Comparison of ENCODE assay signal across 8 mouse cellular contexts in the genomic region with DNA sequence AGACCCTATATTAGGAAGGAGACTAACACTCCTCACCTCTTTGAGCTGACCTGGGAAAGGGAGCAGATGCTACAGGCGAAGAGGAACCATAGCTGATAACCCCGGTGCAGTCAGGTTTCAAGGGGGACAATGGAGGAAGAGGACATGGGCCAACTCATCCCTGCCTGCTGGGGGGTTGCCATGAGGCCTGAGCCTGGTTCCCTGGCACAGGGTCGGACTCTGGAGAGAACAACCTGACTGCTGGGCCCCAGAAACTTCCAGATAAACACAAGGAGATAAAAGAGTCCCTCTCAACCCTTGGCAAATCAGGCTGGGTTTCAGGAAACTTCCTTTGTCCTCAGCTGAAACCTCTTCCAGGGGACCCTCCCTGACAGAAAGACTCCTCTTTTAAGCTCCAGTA. TPM values are rescaled to one million over a fixed set of nuclear protein-coding genes. Genes with fewer than 3 reads are reported as not detected.
DNase-seq lines count a peak whose midpoint lies in the region; ATAC-seq lines count a peak whose summit lies in the region.

No protein-coding gene starts in this region.

- no peak overlapping the region for H3K9ac ChIP-seq in forebrain, embryonic 11.5 days (ENCODE audit: low read length)
- no peak overlapping the region for H3K9ac ChIP-seq in kidney, embryonic 15.5 days

- 73% methylated on average over 3 of the region's 3 CpGs for WGBS in forebrain, embryonic 10.5 days
- WGBS in forebrain, embryonic 11.5 days: 70% methylated on average over 3 of the region's 3 CpGs
- 77% methylated on average over 3 of the region's 3 CpGs for WGBS in kidney, embryonic 15.5 days

- peaks cover 6% of the 10 kb centered on the region for H3K27me3 ChIP-seq in forebrain, embryonic 10.5 days (ENCODE audit: poor library complexity, severe bottlenecking)
- 0 out of 2 replicates have a peak, but pooled peaks cover under 1% of the 10 kb centered on the region for H3K27me3 ChIP-seq in forebrain, embryonic 11.5 days (ENCODE audit: control insufficient read depth, insufficient read depth, low read length)
- H3K27me3 ChIP-seq in kidney, embryonic 15.5 days: peaks cover 4% of the 10 kb centered on the region; the same call in 1 of the 2 replicates

- H3K4me2 ChIP-seq in forebrain, embryonic 11.5 days (ENCODE audit: low read depth, low read length, severe bottlenecking): no peak overlapping the region
- no peak overlapping the region for H3K4me2 ChIP-seq in kidney, embryonic 15.5 days

- no peak for DNase-seq in forebrain, embryonic 10.5 days (ENCODE audit: extremely low spot score, low spot score)
- no peak for DNase-seq in forebrain, embryonic 11.5 days (ENCODE audit: low spot score)
- no peak for DNase-seq in kidney, postnatal 4 days
- DNase-seq in spleen, postnatal 10 days (ENCODE audit: low spot score in 2 of 2): peak; percentile 3 to 13
- no peak for DNase-seq in spleen, postnatal 4 days (ENCODE audit: low spot score in 2 of 2)
- DNase-seq in frontal cortex, postnatal 25 days (ENCODE audit: low spot score in 2 of 2): no peak
- no peak for DNase-seq in T-cell, adult 2 months (ENCODE audit: low spot score)

- H3K27ac ChIP-seq in forebrain, embryonic 10.5 days: peak overlapping the region; percentile 69
- H3K27ac ChIP-seq in forebrain, embryonic 11.5 days (ENCODE audit: low read depth, low read length): no peak overlapping the region
- H3K27ac ChIP-seq in kidney, embryonic 15.5 days: peak overlapping the region; percentile 78

- no peaks in the 10 kb centered on the region for H3K9me3 ChIP-seq in forebrain, embryonic 10.5 days
- no peaks in the 10 kb centered on the region for H3K9me3 ChIP-seq in forebrain, embryonic 11.5 days (ENCODE audit: control insufficient read depth, low read length)
- H3K9me3 ChIP-seq in kidney, embryonic 15.5 days (replicated peaks): no peaks in the 10 kb centered on the region

- no peak overlapping the region for H3K4me3 ChIP-seq in forebrain, embryonic 10.5 days
- H3K4me3 ChIP-seq in forebrain, embryonic 11.5 days (ENCODE audit: low read depth, low read length): no peak overlapping the region
- H3K4me3 ChIP-seq in kidney, embryonic 15.5 days (replicated peaks): no peak overlapping the region

- H3K36me3 ChIP-seq in forebrain, embryonic 10.5 days (replicated peaks): peaks cover 6% of the 10 kb centered on the region; the same call in 1 of the 2 replicates
- H3K36me3 ChIP-seq in forebrain, embryonic 11.5 days (ENCODE audit: control insufficient read depth, insufficient read depth, low read length): no peaks in the 10 kb centered on the region
- no peaks in the 10 kb centered on the region; the same call in 1 of the 2 replicates for H3K36me3 ChIP-seq in kidney, embryonic 15.5 days

- no peak for ATAC-seq in forebrain, embryonic 11.5 days (replicated peaks; ENCODE audit: low FRiP score)
- ATAC-seq in kidney, embryonic 15.5 days (replicated peaks; ENCODE audit: low FRiP score): no peak

- peaks cover 67% of the 10 kb centered on the region for H3K4me1 ChIP-seq in forebrain, embryonic 10.5 days
- H3K4me1 ChIP-seq in forebrain, embryonic 11.5 days (replicated peaks; ENCODE audit: control insufficient read depth, insufficient read depth, low read length): peaks cover 12% of the 10 kb centered on the region
- H3K4me1 ChIP-seq in kidney, embryonic 15.5 days: peaks cover 83% of the 10 kb centered on the region

RNA-seq across cellular contexts. Expression of a gene that starts 7.4 kb away (rescaled TPM):
- 10.7 and 11.2 TPM in 2 replicates for polyA plus RNA-seq in forebrain, embryonic 10.5 days (2016; fragmentation: Nextera tagmentation; extraction: Ambion mirVana)
- polyA plus RNA-seq in forebrain, embryonic 11.5 days (2014; fragmentation: Nextera tagmentation; extraction: Ambion mirVana): 5.9 and 7.8 TPM in 2 replicates
- polyA plus RNA-seq in kidney, embryonic 15.5 days (2015; fragmentation: Nextera tagmentation; extraction: Ambion mirVana): 40.6 and 46.7 TPM in 2 replicates

RNA-seq across cellular contexts. Expression of a gene that starts 38.9 kb away (rescaled TPM):
- 560 and 577 TPM in 2 replicates for polyA plus RNA-seq in forebrain, embryonic 10.5 days (2016; fragmentation: Nextera tagmentation; extraction: Ambion mirVana)
- 423 and 468 TPM in 2 replicates for polyA plus RNA-seq in forebrain, embryonic 11.5 days (2014; fragmentation: Nextera tagmentation; extraction: Ambion mirVana)
- polyA plus RNA-seq in kidney, embryonic 15.5 days (2015; fragmentation: Nextera tagmentation; extraction: Ambion mirVana): 637 and 713 TPM in 2 replicates

RNA-seq across cellular contexts. Expression of a gene that starts 47.0 kb away (rescaled TPM):
- polyA plus RNA-seq in forebrain, embryonic 10.5 days (2016; fragmentation: Nextera tagmentation; extraction: Ambion mirVana): 271 and 281 TPM in 2 replicates
- polyA plus RNA-seq in forebrain, embryonic 11.5 days (2014; fragmentation: Nextera tagmentation; extraction: Ambion mirVana): 200 and 207 TPM in 2 replicates
- polyA plus RNA-seq in kidney, embryonic 15.5 days (2015; fragmentation: Nextera tagmentation; extraction: Ambion mirVana): 193 and 207 TPM in 2 replicates

RNA-seq across cellular contexts. Expression of a gene that starts 55.1 kb away (rescaled TPM):
- polyA plus RNA-seq in forebrain, embryonic 10.5 days (2016; fragmentation: Nextera tagmentation; extraction: Ambion mirVana): 9.2 and 12.0 TPM in 2 replicates
- 16.8 and 18.7 TPM in 2 replicates for polyA plus RNA-seq in forebrain, embryonic 11.5 days (2014; fragmentation: Nextera tagmentation; extraction: Ambion mirVana)
- 11.8 and 12.3 TPM in 2 replicates for polyA plus RNA-seq in kidney, embryonic 15.5 days (2015; fragmentation: Nextera tagmentation; extraction: Ambion mirVana)

Comparison
In these comparisons a context has a peak if more than half of its experiments do, and no peak if none do; other contexts are left out.
1. DNase-seq: peak in spleen, postnatal 10 days (2 of 2); none in forebrain, embryonic 10.5 days (single experiment), forebrain, embryonic 11.5 days (single experiment), kidney, postnatal 4 days (0 of 2), spleen, postnatal 4 days (0 of 2), frontal cortex, postnatal 25 days (0 of 2) and T-cell, adult 2 months (single experiment).